In the genomic region with DNA sequence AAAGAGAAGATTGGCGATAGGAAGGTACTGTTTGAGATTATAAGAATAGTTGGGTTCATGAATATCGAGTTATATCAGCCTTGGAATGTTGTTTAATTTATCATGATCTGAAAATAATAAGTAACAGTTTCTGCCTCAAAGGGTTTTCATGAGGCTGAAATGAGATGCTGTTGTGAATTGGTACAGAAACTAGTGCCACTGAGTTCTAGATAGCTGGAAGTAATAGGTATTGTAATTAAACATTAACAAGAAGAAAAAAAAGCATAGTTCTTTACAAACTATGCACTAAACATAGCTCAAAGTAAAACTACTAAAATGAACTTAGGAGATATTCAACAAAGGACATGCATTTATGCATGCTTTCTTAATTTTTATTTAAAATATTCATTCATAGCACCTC, we compare ENCODE assay signal across 28 mouse cellular contexts.
"Had no signal": no experiment of that assay in that cellular context is flagged by ENCODE, and none has a peak within 500 bp of the region (broad histone marks: within the 10 kb centered on the region; RNA-seq: fewer than 3 reads in every experiment).

No protein-coding gene starts in this region.

- H3K4me1 ChIP-seq: embryonic facial prominence, embryonic 10.5 days; embryonic facial prominence, embryonic 12.5 days; embryonic facial prominence, embryonic 13.5 days; embryonic facial prominence, embryonic 15.5 days; forebrain, embryonic 12.5 days; forebrain, embryonic 13.5 days; forebrain, embryonic 15.5 days had no signal

- H3K9ac ChIP-seq: embryonic facial prominence, embryonic 12.5 days; embryonic facial prominence, embryonic 13.5 days; embryonic facial prominence, embryonic 15.5 days; forebrain, embryonic 12.5 days; forebrain, embryonic 13.5 days; forebrain, embryonic 15.5 days; forebrain, postnatal 0 days had no signal

- H3K4me2 ChIP-seq: embryonic facial prominence, embryonic 12.5 days; embryonic facial prominence, embryonic 13.5 days; embryonic facial prominence, embryonic 15.5 days; forebrain, embryonic 12.5 days; forebrain, embryonic 13.5 days; forebrain, embryonic 15.5 days had no signal

- DNase-seq: cerebellum, adult 2 months; cerebellum, adult 8-10 months; cerebellum, adult 9-10 months; cerebellum, adult 9-11 months; cerebellum, postnatal 10 days; cerebellum, postnatal 14 days; cerebellum, postnatal 25 days; cerebellum, postnatal 36 days; embryo, embryonic 11 days; forebrain, postnatal 0 days; gastrocnemius, adult 2 months; gastrocnemius, postnatal 10 days; gastrocnemius, postnatal 14 days; gastrocnemius, postnatal 25 days; gastrocnemius, postnatal 36 days; heart, adult 11 months; heart, adult 18-20 months had no signal

- H3K36me3 ChIP-seq: embryonic facial prominence, embryonic 10.5 days; embryonic facial prominence, embryonic 12.5 days; embryonic facial prominence, embryonic 13.5 days; embryonic facial prominence, embryonic 15.5 days; forebrain, embryonic 10.5 days; forebrain, embryonic 12.5 days; forebrain, embryonic 15.5 days had no signal

- ATAC-seq: forebrain, embryonic 13.5 days; forebrain, embryonic 14.5 days; forebrain, embryonic 15.5 days; forebrain, embryonic 16.5 days; forebrain, postnatal 0 days had no signal

- H3K27me3 ChIP-seq: embryonic facial prominence, embryonic 12.5 days; embryonic facial prominence, embryonic 13.5 days; embryonic facial prominence, embryonic 15.5 days; forebrain, embryonic 12.5 days; forebrain, embryonic 13.5 days; forebrain, embryonic 15.5 days had no signal

- H3K9me3 ChIP-seq: embryonic facial prominence, embryonic 10.5 days; embryonic facial prominence, embryonic 12.5 days; embryonic facial prominence, embryonic 13.5 days; embryonic facial prominence, embryonic 15.5 days; forebrain, embryonic 10.5 days; forebrain, embryonic 12.5 days; forebrain, embryonic 13.5 days; forebrain, embryonic 15.5 days had no signal

- H3K27ac ChIP-seq: embryonic facial prominence, embryonic 10.5 days; embryonic facial prominence, embryonic 12.5 days; embryonic facial prominence, embryonic 13.5 days; embryonic facial prominence, embryonic 15.5 days; forebrain, embryonic 10.5 days; forebrain, embryonic 12.5 days; forebrain, embryonic 13.5 days; forebrain, embryonic 15.5 days; gastrocnemius, adult 2 months had no signal

- H3K4me3 ChIP-seq: embryonic facial prominence, embryonic 10.5 days; embryonic facial prominence, embryonic 12.5 days; embryonic facial prominence, embryonic 13.5 days; embryonic facial prominence, embryonic 15.5 days; erythroblast, embryonic 14.5 days; forebrain, embryonic 10.5 days; forebrain, embryonic 12.5 days; forebrain, embryonic 13.5 days; forebrain, embryonic 15.5 days; gastrocnemius, adult 2 months had no signal
